Mouse (Mus musculus) embryonic fibroblast, embryonic 13.5 days (primary cell): ENCODE results near the gene 2310022B05Rik. TPM values are rescaled to one million over a fixed set of nuclear protein-coding genes. Genes with fewer than 3 reads are reported as not detected.

Experiments
- H3K27ac ChIP-seq: 2 replicates; pipeline ENCODE4 v1.5.1; 2012; ENCODE audit warnings: low read length, control low read depth, inconsistent platforms; ENCODE audit not compliant: insufficient read depth
- H3K4me1 ChIP-seq: 2 replicates; pipeline ENCODE4 v1.6.1; 2011; ENCODE audit warnings: low read length; ENCODE audit not compliant: control insufficient read depth, insufficient read depth
- H3K4me3 ChIP-seq: 2 replicates; pipeline ENCODE4 v1.5.1; 2011; ENCODE audit warnings: mild to moderate bottlenecking, control low read depth, low read length; ENCODE audit not compliant: insufficient read depth
- CTCF ChIP-seq: IDR thresholded peaks from 2 replicates; pipeline ENCODE4 v1.5.1; 2011; ENCODE audit warnings: mild to moderate bottlenecking, control low read depth, low read length, moderate library complexity, borderline replicate concordance; ENCODE audit not compliant: insufficient read depth
- POLR2A ChIP-seq: IDR thresholded peaks from 2 replicates; pipeline ENCODE4 v1.6.1; 2011; ENCODE audit warnings: low read depth, mild to moderate bottlenecking, control low read depth, low read length, moderate library complexity
- polyA plus RNA-seq: library from polyadenylated mRNA; stranded (reverse); fragments of >200 nt; gene quantifications from 2 replicates; pipeline ENCODE4 v1.2.4, GENCODE M21; 2011; ENCODE audit warnings: low read depth; ENCODE audit not compliant: missing spikeins, insufficient read length

The 2310022B05Rik gene
- polyA plus RNA-seq, 1 experiment, result 164 TPM

- TF ChIP-seq CTCF (peak; percentile 55; the same call in 1 of the 2 replicates), POLR2A (no peak)
- peak overlapping the region; percentile 83 for H3K27ac ChIP-seq
- peak overlapping the region; percentile 4; the same call in 1 of the 2 replicates for H3K4me3 ChIP-seq
- peaks cover 7% of the 10 kb centered on the region; the same call in 1 of the 2 replicates for H3K4me1 ChIP-seq
These were observed 45.8 kb downstream of the 2310022B05Rik start for GRCm38 (mm10) chr8:124617266-124617869.

GRCm38 (mm10) chr8:124614325-124614724, 48.8 kb downstream of the 2310022B05Rik start:
- Histone ChIP-seq H3K27ac (no peak overlapping the region), H3K4me3 (no peak overlapping the region), H3K4me1 (peaks cover 7% of the 10 kb centered on the region; the same call in 1 of the 2 replicates)
- TF ChIP-seq POLR2A (no peak), CTCF (no peak)

- no peak overlapping the region for H3K27ac ChIP-seq
- H3K4me1 ChIP-seq, result no peaks in the 10 kb centered on the region
- TF ChIP-seq POLR2A (no peak), CTCF (no peak)
- H3K4me3 ChIP-seq, result no peak overlapping the region
These were observed 54.2 kb downstream of the 2310022B05Rik start for GRCm38 (mm10) chr8:124608972-124609353.

- Histone ChIP-seq H3K4me1 (no peaks in the 10 kb centered on the region), H3K27ac (no peak overlapping the region)
- peak; percentile 46; the same call in 1 of the 2 replicates for TF ChIP-seq CTCF
- no peak for TF ChIP-seq POLR2A
These were observed 54.8 kb downstream of the 2310022B05Rik start for GRCm38 (mm10) chr8:124608239-124608971.

GRCm38 (mm10) chr8:124604066-124604465, 59.1 kb downstream of the 2310022B05Rik start:
- Histone ChIP-seq H3K27ac (no peak overlapping the region), H3K4me3 (no peak overlapping the region), H3K4me1 (no peaks in the 10 kb centered on the region)
- TF ChIP-seq POLR2A (no peak), CTCF (no peak)

More at GRCm38 (mm10) chr8:124608239-124608971, 54.8 kb downstream of the 2310022B05Rik start:
- no peak overlapping the region for H3K4me3 ChIP-seq

- Histone ChIP-seq H3K4me3 (no peak overlapping the region), H3K27ac (no peak overlapping the region), H3K4me1 (no peaks in the 10 kb centered on the region)
- TF ChIP-seq POLR2A, result no peak
- TF ChIP-seq CTCF, result no peak
These were observed 73.8 kb downstream of the 2310022B05Rik start for GRCm38 (mm10) chr8:124589393-124589792.

GRCm38 (mm10) chr8:124586556-124586955, 76.6 kb downstream of the 2310022B05Rik start:
- Histone ChIP-seq H3K27ac (no peak overlapping the region), H3K4me1 (no peaks in the 10 kb centered on the region), H3K4me3 (no peak overlapping the region)
- no peak for TF ChIP-seq CTCF

Other genes starting within 250 kb of the 2310022B05Rik start
- 0.42 and 0.80 TPM in 2 replicates for gene Pgbd5, start 223.7 kb downstream of the 2310022B05Rik start, polyA plus RNA-seq
- gene Cog2, start 142.6 kb downstream of the 2310022B05Rik start, polyA plus RNA-seq, result 26.7 and 26.9 TPM in 2 replicates
- not detected in 2 replicates for gene Agt, start 93.7 kb downstream of the 2310022B05Rik start, polyA plus RNA-seq
- gene Capn9, start 87.3 kb downstream of the 2310022B05Rik start, polyA plus RNA-seq, result not detected in 2 replicates
- 54.1 and 55.6 TPM in 2 replicates for gene Ttc13, start 58.6 kb upstream of the 2310022B05Rik start, polyA plus RNA-seq
- gene Arv1, start 58.8 kb upstream of the 2310022B05Rik start, polyA plus RNA-seq, result 8.2 and 10.4 TPM in 2 replicates
- gene Fam89a, start 88.5 kb upstream of the 2310022B05Rik start, polyA plus RNA-seq, result not detected in 2 replicates
- not detected in 2 replicates for gene Trim67, start 129.7 kb upstream of the 2310022B05Rik start, polyA plus RNA-seq
- gene Gnpat, start 199.7 kb upstream of the 2310022B05Rik start, polyA plus RNA-seq, result 48.6 and 62.2 TPM in 2 replicates
- gene 2810004N23Rik, start 199.8 kb upstream of the 2310022B05Rik start, polyA plus RNA-seq, result 29.6 and 32.6 TPM in 2 replicates
- 15.7 and 18.1 TPM in 2 replicates for gene Exoc8, start 234.3 kb upstream of the 2310022B05Rik start, polyA plus RNA-seq
- gene Sprtn, start 234.5 kb upstream of the 2310022B05Rik start, polyA plus RNA-seq, result 18.5 and 19.1 TPM in 2 replicates